14 mouse cellular contexts compared by ENCODE assay signal in the genomic region with DNA sequence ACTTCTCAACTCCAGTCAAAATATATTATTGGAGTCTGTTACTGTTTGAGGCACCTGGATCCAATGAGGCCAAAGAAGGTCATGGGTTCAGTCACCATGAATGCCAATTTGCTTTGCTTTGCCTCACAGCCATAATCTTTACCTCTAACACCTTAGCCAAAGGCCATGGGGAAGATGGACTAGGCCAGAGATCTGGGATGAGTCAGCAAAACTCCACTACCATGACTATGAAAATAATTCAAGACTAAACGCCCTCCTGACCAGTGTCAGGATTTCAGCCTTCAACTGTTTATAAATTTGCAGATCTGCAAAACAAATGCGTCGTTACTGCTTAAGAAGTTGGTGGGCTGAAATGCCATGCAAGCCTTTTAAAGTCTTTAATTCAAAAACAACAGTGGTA.
"Had no signal": no experiment of that assay in that cellular context is flagged by ENCODE, and none has a peak within 500 bp of the region (broad histone marks: within the 10 kb centered on the region; RNA-seq: fewer than 3 reads in every experiment).

No protein-coding gene starts in this region.

- H3K4me3 ChIP-seq: megakaryocyte, embryonic 14.5 days; midbrain, embryonic 13.5 days; midbrain, embryonic 15.5 days; neural tube, embryonic 12.5 days; stomach, embryonic 15.5 days had no signal

- DNase-seq: lung, adult 18-20 months; lung, embryonic 14.5 days; lung, postnatal 10 days; lung, postnatal 4 days; right cerebral cortex, postnatal 14 days; thymus, adult 2 months; thymus, postnatal 36 days had no signal

- H3K4me2 ChIP-seq: lung, embryonic 14.5 days; midbrain, embryonic 11.5 days; midbrain, embryonic 13.5 days; midbrain, embryonic 15.5 days; neural tube, embryonic 12.5 days; stomach, embryonic 15.5 days had no signal

- H3K9ac ChIP-seq: lung, embryonic 14.5 days; midbrain, embryonic 13.5 days; midbrain, embryonic 15.5 days; neural tube, embryonic 12.5 days; stomach, embryonic 15.5 days had no signal

- H3K9me3 ChIP-seq: megakaryocyte, embryonic 14.5 days; midbrain, embryonic 13.5 days; midbrain, embryonic 15.5 days; neural tube, embryonic 12.5 days; stomach, embryonic 15.5 days had no signal

- H3K36me3 ChIP-seq: midbrain, embryonic 13.5 days; midbrain, embryonic 15.5 days; neural tube, embryonic 12.5 days; stomach, embryonic 15.5 days had no signal

- H3K4me1 ChIP-seq: midbrain, embryonic 13.5 days; midbrain, embryonic 15.5 days; neural tube, embryonic 12.5 days; stomach, embryonic 15.5 days had no signal

- ATAC-seq: midbrain, embryonic 13.5 days; midbrain, embryonic 15.5 days had no signal

- H3K27me3 ChIP-seq: megakaryocyte, embryonic 14.5 days; midbrain, embryonic 13.5 days; midbrain, embryonic 15.5 days; neural tube, embryonic 12.5 days; stomach, embryonic 15.5 days had no signal

- H3K27ac ChIP-seq: midbrain, embryonic 13.5 days; midbrain, embryonic 15.5 days; neural tube, embryonic 12.5 days; stomach, embryonic 15.5 days; stomach, postnatal 0 days had no signal
